Mouse (Mus musculus): ENCODE data around the gene Nid1. TPM values are rescaled to one million over a fixed set of nuclear protein-coding genes. Genes with fewer than 3 reads are reported as not detected.

The Nid1 gene
- polyA plus RNA-seq, 1 experiment from 2014 or later, result 54.8 TPM

- Histone ChIP-seq H3K4me2 (no peak overlapping the region), H3K4me3 (no peak overlapping the region), H3K9ac (no peak overlapping the region), H3K4me1 (replicated peaks) (no peaks in the 10 kb centered on the region), H3K36me3 (no peaks in the 10 kb centered on the region), H3K27me3 (no peaks in the 10 kb centered on the region), H3K27ac (replicated peaks) (no peak overlapping the region), H3K9me3 (no peaks in the 10 kb centered on the region)
- 82% methylated on average over 5 of the region's 5 CpGs for WGBS
- ATAC-seq (ENCODE audit: low read depth), result no peak
These were observed 119.8 kb downstream of the Nid1 start for GRCm38 (mm10) chr13:13557001-13557743.

GRCm38 (mm10) chr13:13558251-13558650 lies 120.9 kb downstream of the Nid1 start:
- no peak for ATAC-seq (ENCODE audit: low read depth)
- 80% methylated on average over 2 of the region's 2 CpGs for WGBS
- no peak overlapping the region for H3K27ac ChIP-seq (replicated peaks)

GRCm38 (mm10) chr13:13558900-13559299 lies 121.5 kb downstream of the Nid1 start:
- no peak for ATAC-seq (ENCODE audit: low read depth)
- WGBS, result 84% methylated on average over 5 of the region's 5 CpGs

More at GRCm38 (mm10) chr13:13558251-13558650, 120.9 kb downstream of the Nid1 start:
- H3K9me3 ChIP-seq, result no peaks in the 10 kb centered on the region
- no peaks in the 10 kb centered on the region for H3K27me3 ChIP-seq
- no peak overlapping the region for H3K4me2 ChIP-seq
- H3K4me1 ChIP-seq (replicated peaks), result no peaks in the 10 kb centered on the region
- H3K36me3 ChIP-seq, result no peaks in the 10 kb centered on the region
- no peak overlapping the region for H3K4me3 ChIP-seq
- H3K9ac ChIP-seq, result no peak overlapping the region

More at GRCm38 (mm10) chr13:13558900-13559299, 121.5 kb downstream of the Nid1 start:
- H3K4me1 ChIP-seq (replicated peaks), result no peaks in the 10 kb centered on the region
- no peak overlapping the region for H3K4me3 ChIP-seq
- no peak overlapping the region for H3K9ac ChIP-seq
- H3K27me3 ChIP-seq, result no peaks in the 10 kb centered on the region
- H3K9me3 ChIP-seq, result no peaks in the 10 kb centered on the region
- H3K4me2 ChIP-seq, result no peak overlapping the region
- H3K36me3 ChIP-seq, result no peaks in the 10 kb centered on the region
- H3K27ac ChIP-seq (replicated peaks), result no peak overlapping the region

Other genes starting within 250 kb of the Nid1 start
- gene Gpr137b, start 43.5 kb upstream of the Nid1 start, polyA plus RNA-seq (2015; fragmentation: Nextera tagmentation; extraction: Ambion mirVana), result 25.0 and 26.1 TPM in 2 replicates
- gene Lyst, start 152.8 kb downstream of the Nid1 start, polyA plus RNA-seq (2015; fragmentation: Nextera tagmentation; extraction: Ambion mirVana), result 3.4 and 4.8 TPM in 2 replicates